Mouse (Mus musculus) right cerebral cortex, postnatal 10 days (tissue): ENCODE results near the gene Lingo3.

ENCODE experiments used
- DNase-seq, 2 experiments: peaks; one replicate each; pipeline ENCODE4 v3.0.0; 2021; ENCODE audit warnings: low spot score in 2 of 2

Gene Lingo3

DNA sequence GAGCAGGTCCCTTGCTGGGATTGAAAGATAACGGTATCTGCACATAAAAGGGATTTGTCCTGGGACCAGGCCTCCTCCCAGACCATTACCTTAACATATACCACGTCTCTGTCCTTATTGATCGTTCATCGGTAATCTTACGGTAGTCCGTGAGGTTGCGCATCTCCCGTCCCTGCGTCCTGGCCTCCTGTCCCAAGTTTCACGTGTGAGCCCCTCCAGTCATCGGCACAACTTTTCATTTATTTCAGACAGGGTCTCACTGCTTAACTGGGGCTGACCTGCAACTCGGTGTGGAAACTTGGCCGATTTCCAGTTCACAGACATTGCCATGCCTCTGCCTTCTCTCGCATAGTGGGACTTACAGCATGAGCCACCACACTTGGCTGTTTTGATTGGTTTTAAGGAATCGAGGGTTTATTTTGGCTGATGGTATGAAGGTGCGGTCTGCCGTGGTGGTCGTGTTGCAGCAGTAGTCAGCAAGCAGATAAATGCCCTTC is 44.7 kb downstream of the Lingo3 start:
- no peak for DNase-seq

DNA sequence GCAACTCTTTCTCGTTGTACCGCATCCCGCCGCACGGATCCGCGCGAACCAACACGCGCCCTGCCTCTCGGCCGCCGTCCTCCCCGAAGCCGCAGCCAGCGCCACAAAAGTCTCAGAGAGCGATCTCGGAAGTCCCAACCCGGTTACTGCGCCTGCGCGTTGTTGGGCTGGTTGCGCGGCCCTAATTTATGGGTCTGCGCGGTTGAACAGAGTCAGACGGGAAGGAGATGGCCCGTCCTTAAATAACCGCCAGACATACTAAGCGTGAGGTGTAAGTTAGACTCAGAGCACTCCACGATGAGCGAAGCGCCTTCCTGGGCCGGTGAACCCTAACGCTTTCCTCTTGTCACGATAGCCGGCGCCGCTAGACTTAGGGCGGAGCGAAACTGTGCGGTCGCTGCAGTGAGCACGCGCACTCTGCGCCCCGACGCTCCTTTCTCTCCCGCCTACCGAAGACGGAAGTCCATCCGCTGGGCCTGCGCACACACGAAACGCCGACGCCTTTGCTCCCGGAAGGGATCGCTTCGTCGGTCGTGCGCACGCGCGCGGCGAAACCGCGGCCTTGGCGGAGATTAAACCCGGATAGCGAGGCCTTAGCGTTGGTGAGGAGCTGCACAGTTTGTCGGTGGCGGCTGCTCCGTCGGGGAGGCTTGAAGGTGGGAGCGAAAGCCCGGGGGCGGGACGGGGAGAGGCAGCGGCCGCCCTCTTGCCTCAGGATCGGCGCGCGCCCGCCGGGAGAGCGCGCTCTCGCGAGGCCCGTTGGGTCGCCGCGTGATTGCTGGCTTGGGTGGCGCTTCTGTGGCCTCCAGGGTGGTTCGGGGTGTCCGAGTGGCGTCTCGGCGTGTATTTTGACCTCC is 45.5 kb downstream of the Lingo3 start, which contains the start of the genes Sf3a2 and Plekhj1:
TSS of gene Sf3a2 (plus strand) at position 49 of the 857 bp plus-strand sequence.
TSS of gene Plekhj1 (minus strand) at position 477 of the 857 bp plus-strand sequence.
- peak; percentile 97 for DNase-seq

DNA sequence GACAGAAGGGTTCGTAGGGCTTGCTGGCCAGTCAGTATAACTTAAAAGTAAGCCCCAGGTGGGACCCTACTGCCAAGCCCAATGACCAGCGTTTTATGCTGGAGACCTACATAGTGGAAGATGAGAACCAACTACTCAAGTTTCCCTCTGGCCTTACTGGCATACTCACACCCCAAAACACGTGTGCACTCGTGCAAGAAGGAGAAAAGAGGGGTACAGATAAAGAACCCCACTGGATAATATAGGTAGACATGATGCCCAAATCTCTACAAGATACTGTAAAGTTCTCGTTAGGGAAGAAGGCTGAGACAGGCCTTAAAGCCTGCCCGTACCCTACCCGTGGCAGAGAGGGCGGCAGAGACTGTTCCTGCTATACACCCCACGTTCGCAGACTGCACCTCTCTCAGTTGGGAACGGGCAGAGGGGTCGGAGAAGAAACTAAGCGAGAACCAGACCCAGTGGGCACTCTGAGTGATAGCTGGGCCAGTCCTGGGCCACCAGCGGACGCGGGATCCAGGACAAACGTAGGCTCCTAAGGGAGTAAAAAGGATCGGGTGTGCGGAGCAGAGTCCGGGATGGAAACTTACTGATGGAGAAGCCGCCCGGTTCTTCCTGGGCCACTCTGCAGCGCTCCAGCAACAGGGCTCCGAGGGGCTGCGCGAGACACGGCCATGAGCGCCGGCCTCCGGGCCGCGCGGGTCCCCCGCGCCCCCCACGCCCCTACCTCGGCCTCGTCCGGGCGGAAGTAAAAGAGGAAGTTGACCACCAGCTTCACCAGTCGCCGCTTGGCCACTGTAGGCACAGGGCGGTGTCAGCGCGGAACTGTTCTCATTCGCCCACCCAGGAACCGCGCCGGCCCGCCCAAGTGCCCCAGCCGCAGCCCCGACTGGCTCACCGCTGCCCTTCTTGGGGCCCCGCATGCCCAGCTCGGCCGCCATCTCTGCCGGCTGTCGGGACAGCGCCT is 46.4 kb downstream of the Lingo3 start:
- peak; percentile 87 to 89 for DNase-seq

DNA sequence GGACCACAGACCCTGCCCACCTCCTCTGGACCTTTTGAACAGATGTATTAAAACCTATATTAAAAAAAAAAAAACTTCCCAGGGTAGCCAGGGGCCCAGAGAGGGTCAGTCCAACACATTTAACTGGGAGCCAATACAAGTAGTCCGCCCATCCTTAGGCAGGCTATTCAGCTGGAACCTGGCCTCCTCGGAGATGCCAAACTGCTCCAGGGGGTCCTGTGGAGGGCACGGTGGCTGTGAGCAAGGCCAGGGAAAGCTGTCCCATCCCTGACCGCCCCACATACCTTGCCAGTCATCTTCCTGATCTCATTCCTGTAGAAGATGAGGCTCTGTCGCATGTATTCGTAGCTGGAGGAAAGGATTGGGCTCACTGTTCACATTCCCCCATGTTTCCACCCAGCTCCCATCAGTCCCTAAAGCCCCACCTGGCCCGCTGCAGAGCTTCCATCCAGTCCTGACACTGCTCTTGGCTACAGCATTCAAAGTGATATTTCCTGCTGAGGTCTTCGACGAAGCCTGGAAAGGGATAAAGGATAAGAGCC is 47.5 kb downstream of the Lingo3 start:
- DNase-seq = no peak

DNA sequence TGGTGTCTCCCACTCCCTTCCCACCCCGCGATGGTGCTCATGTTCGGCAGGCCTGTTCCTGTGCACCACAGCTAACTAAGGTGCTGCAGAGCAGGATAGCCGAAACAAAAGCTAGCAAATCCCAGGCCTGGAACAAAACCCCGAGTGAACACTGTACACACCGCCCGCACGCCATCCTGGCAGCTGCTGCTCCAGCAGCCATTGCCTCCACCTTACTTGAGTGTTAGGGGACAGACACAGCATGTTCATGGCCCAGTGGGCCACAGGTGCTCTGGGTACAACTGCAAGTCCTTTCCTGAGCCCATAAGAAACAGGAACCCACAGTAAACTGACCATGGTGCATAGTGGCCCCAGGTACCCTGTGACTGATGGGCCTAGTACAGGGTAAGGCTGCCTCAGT is 49.1 kb downstream of the Lingo3 start:
- no peak for DNase-seq

DNA sequence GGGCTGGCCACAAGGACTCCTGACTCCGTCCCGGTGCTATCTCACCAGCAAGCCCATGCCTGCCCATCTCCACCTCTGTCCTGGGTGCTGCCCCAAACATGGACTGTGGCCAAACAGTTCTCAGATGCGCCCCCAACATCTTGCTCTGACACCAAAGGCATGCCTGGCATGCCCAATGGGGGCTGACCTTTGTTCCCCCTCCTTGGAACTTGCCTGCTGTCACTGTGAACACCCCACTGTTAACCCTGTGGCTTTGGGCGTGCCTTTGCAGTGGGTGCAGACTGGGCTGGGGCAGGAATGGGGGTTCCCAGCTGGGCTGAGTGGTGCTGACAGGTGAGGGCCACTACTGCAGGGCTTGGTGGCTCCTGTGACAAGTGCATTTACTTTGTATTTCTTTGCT is 50.0 kb downstream of the Lingo3 start:
- no peak for DNase-seq

DNA sequence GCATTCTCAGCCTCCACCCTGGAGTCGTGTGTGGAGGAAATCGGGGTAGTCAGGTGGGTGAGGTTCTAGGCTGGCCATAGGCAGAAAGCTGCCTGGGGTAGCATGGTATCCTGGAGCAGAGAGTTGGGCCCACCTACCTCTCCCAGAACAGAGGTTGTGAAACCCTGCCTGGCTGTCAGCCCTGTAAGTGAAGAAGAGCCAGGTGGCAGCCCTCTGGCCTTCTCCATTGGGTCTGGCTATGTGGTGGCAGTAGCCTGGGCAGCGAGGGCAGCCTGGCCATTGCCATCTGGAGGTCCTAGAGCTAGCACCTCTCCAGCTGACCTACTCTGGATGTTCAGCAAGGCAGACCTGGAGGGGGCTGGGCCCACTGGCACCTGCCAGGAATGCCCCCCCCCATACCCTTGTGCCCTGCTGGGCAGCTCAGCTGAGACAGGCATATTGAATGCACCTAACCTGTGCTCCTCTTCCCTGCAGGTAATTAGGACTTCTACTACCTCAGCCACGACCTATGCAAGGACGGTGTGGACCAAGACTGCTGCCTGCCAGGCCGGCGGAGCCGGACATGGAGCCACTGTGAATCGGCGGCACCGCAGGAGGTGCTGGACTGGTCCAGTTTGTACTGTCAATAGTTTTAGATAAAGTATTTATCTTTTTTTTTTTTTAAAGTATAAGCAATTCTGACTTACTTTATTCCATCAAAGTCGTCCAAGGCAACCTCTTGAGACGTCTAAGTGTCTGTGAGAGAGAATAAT is 50.6 kb downstream of the Lingo3 start:
- DNase-seq = no peak

DNA sequence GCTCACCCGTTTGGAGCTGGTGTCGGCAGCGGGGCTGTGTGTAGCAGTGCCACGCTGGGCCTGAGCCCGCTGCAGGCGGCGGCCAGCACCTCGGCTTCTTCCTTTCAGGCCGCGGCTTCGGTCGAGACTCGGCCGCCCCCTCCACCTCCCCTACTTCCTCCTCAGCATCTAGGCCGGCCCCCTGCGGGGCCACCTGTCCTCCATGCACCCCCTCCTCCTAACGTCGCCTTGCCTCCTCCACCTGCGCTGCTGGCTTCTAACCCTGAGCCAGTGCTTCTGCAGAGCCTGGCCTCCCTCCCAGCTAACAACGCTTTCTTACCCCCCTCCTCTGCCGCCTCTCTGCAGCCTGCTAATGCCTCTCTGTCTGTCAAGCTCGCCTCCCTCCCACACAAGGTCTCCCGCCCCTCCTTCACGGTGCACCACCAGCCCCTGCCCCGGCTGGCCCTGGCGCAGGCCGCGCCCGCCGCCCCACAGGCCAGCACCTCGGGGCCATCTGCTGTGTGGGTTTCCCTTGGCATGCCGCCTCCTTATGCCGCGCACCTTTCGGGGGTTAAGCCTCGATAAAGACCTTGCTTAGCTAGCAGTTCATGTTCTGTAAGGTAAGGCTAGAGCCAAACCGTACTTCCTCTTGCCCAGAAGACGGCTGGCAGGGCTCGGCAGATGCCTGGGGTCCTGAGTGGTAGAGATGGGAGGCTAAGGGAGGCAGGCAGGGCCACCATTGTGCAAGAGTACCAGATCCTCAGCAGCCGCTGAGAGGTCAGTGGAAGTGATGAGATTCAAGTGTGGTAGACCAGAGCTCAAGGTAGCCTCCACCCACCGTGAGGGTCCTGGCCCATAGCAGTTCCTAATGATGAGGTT is 51.4 kb downstream of the Lingo3 start:
- DNase-seq = no peak

DNA sequence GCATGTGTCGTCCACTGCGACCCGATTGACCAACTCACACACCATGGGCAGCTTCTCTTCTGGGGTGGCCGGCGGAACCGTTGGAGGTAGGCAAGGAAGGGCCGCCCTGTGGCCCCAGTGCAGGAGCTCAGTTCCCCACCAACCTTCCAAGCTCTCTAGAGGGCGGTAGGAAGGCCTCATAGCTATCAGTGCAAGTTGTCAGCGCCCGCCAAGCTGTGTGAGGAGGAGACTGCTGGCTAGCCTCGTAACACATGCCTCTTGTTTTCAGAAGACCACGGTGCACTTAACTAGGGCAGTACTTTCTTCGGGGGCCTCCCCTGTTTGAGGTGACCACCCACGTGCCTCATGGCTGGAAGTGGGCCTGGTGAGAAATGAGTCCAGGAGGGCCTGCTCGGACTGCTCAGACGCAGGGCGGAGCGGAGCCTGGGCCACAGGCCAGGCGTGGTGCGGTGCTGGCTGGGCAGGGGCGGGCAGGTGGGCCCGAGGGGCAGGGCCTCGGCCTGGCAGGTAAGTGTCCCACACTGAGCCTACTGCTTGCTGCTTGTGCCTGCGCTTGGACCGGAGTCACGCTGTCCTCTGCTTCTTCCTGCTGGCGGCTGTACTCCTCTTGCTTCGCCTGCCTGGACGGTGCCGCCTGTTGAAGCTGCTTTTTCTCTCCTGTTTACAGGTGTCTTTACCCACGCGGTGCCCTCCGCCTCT is 52.2 kb downstream of the Lingo3 start:
- no peak for DNase-seq

DNA sequence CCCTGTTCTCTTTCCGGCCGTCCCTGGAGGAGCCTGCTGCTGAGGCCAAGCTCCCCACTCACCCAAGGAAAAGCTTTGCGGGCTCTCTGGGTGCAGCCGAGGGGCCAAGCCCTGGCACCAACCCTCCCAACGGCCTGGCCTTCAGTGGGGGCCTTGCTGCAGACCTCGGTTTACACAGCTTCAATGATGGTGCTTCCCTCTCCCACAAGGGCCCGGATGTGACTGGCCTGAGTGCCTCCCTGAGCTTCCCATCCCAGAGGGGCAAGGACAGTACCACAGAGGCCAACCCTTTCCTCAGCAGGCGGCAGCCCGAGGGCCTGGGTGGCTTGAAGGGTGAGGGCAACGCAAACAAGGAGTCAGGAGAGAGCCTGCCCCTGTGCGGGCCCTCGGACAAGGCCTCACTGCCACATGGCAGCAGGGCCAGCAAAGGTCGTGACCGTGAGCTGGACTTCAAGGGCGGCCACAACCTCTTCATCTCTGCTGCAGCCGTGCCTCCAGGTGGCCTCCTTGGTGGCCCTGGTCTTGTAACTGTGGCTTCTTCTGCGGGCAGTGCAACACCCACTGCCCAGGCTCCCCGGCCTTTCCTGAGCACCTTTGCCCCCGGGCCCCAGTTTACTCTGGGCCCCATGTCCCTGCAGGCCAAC is 53.0 kb downstream of the Lingo3 start:
- no peak for DNase-seq

DNA sequence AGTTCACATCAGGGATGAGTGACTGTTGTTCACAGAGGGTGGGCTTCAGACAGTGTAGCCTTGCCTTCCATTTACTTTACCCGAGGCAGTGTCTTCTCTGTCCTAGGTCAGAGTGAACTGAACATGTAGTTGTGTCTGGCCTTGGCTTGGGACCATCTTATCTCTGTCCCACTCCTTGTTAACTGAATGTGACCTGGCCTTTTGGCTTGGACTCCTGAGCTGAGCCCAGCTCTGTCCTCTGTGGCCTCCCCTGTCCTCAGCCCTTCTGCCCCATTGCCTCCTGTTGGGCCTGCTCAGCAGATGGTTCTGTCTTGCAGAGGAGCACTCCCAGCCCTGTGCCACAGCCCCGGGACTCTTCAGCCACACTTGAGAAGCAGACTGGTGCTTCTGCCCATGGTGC is 56.3 kb downstream of the Lingo3 start:
- DNase-seq = no peak

DNA sequence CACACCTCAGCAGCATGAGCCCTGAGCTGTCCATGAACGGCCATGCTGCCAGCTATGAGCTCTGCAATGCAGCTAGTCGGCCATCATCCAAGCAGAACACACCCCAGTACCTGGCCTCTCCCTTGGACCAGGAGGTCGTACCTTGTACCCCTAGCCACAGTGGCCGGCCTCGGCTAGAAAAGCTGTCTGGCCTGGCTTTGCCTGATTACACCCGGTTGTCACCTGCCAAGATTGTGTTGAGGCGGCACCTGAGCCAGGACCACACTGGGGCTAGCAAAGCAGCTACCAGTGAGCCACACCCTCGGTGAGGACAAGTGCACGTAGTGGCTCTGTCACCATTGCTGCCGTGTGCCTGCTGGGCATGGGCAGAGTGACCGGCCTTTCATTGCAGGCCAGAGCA is 57.9 kb downstream of the Lingo3 start:
- DNase-seq = no peak

DNA sequence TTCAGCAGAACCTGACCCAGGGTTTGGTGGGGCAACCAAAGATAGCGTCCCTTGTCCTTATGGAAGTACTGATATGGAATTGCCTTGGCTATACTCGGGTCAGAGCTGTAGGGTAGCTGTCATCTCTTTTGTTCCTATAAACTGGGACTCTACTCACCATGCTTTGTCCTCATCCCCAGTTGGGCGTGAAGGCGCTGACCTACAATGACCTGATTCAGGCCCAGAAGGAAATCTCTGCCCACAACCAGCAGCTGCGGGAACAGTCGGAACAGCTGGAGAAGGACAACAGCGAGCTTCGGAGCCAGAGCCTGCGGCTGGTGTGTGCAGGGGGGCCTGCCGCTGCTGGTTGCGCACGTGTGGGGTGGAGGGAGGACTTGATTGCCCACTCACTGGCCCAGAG is 59.0 kb downstream of the Lingo3 start:
- peak in 1 of 2 experiments; percentile 28 for DNase-seq

DNA sequence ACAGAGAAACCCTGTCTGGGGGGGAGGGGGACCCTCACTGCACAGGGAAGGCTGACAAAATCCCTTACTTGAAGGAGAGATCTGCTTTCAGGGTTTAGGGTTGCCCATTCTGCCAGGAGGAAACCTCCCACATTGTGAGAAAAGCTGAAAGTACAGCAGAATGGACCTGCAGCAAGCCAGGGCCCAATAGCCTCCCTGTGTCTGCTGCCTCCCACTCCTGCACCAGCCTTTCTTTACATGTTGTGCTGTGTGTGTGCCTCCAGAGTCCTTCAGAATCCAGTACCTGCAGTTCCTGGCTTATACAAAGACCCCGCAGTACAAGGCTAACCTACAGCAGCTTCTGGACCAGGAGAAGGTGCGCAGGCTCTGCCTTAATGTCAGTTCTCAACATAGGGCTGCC is 59.5 kb downstream of the Lingo3 start:
- DNase-seq = no peak
